In the genomic region with DNA sequence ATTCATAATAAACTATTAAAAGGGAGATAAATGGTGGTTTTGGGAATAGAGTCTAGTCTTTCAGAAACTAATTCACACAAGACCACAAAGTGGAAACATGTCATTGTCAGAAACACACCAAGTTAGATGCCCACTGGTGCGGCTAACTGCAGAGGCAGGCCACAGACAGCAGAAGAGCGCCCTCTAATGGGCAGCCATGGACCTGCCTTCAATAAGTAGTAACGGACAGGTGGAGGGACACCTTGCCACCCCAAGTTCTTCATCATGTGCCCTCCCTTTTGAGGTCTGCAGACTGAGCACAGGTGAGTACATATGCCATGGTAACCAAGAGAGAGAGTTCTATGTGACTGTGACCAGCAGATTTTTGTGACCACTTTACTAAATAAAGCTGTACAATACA, we compare ENCODE assay signal across 8 mouse cellular contexts. TPM values are rescaled to one million over a fixed set of nuclear protein-coding genes. Genes with fewer than 3 reads are reported as not detected.
A peak's percentile ranks its signal among the peaks of the same experiment; 100 is the strongest.
DNase-seq lines count a peak whose midpoint lies in the region; ATAC-seq and TF ChIP-seq lines count a peak whose summit lies in the region.

No protein-coding gene starts in this region.

- ATAC-seq in forebrain, postnatal 0 days: no peak
- no peak for ATAC-seq in forebrain, embryonic 13.5 days
- peak; percentile 74 for ATAC-seq in frontal cortex, adult (ENCODE audit: low TSS enrichment)
- peak; percentile 87 for ATAC-seq in megakaryocyte-erythroid progenitor cell, adult 5-6 weeks (replicated peaks; ENCODE audit: low FRiP score, low TSS enrichment, poor library complexity, severe bottlenecking)

- peak; percentile 75 for TF ChIP-seq CTCF in forebrain, postnatal 0 days (IDR thresholded peaks at IDR 0.05; ENCODE audit: low read depth)

- H3K9me3 ChIP-seq in forebrain, postnatal 0 days (ENCODE audit: low read length): no peaks in the 10 kb centered on the region
- H3K9me3 ChIP-seq in forebrain, embryonic 13.5 days (replicated peaks): no peaks in the 10 kb centered on the region

- H3K4me3 ChIP-seq in forebrain, postnatal 0 days (ENCODE audit: low read depth, low read length): no peak overlapping the region
- no peak overlapping the region for H3K4me3 ChIP-seq in forebrain, embryonic 13.5 days

- no peak overlapping the region for H3K4me2 ChIP-seq in forebrain, postnatal 0 days (ENCODE audit: low read depth)
- H3K4me2 ChIP-seq in forebrain, embryonic 13.5 days: no peak overlapping the region

- WGBS in forebrain, postnatal 0 days: 26% methylated on average over 3 of the region's 3 CpGs
- WGBS in forebrain, embryonic 13.5 days: 24% methylated on average over 3 of the region's 3 CpGs

- no peak overlapping the region for H3K27ac ChIP-seq in forebrain, postnatal 0 days (ENCODE audit: low read depth, low read length)
- H3K27ac ChIP-seq in forebrain, embryonic 13.5 days: no peak overlapping the region

- DNase-seq in forebrain, postnatal 0 days: peak; percentile 45
- peak; percentile 79 for DNase-seq in A20 (ENCODE audit: low read depth, low spot score)
- DNase-seq in adrenal gland, adult 2 months: peak; percentile 66
- DNase-seq in layer of hippocampus, postnatal 10 days (ENCODE audit: low spot score in 2 of 2): peak; percentile 36 to 60
- DNase-seq in testis, postnatal 10 days (ENCODE audit: low spot score): peak; percentile 72

- H3K9ac ChIP-seq in forebrain, postnatal 0 days: no peak overlapping the region
- H3K9ac ChIP-seq in forebrain, embryonic 13.5 days: no peak overlapping the region

- peaks cover 53% of the 10 kb centered on the region for H3K36me3 ChIP-seq in forebrain, postnatal 0 days (ENCODE audit: insufficient read depth)
- H3K36me3 ChIP-seq in forebrain, embryonic 13.5 days (ENCODE audit: poor library complexity, severe bottlenecking): peaks cover 61% of the 10 kb centered on the region

- H3K4me1 ChIP-seq in forebrain, postnatal 0 days (ENCODE audit: insufficient read depth): no peaks in the 10 kb centered on the region
- H3K4me1 ChIP-seq in forebrain, embryonic 13.5 days: no peaks in the 10 kb centered on the region

- H3K27me3 ChIP-seq in forebrain, postnatal 0 days (ENCODE audit: insufficient read depth, low read length): no peaks in the 10 kb centered on the region
- H3K27me3 ChIP-seq in forebrain, embryonic 13.5 days: no peaks in the 10 kb centered on the region

RNA-seq across cellular contexts. Expression of a gene that starts 27.3 kb away (rescaled TPM):
- 30.5 and 37.8 TPM in 2 replicates for total RNA-seq in forebrain, postnatal 0 days (2014; rRNA removed)
- 10.5 and 14.6 TPM in 2 replicates for polyA plus RNA-seq in forebrain, postnatal 0 days (2015; fragmentation: Nextera tagmentation; extraction: Ambion mirVana)
- 8.7 and 9.9 TPM in 2 replicates for polyA plus RNA-seq in forebrain, embryonic 13.5 days (2015; fragmentation: Nextera tagmentation; extraction: Ambion mirVana)
- total RNA-seq in adrenal gland, adult 2 months (2021): 10 to 100 TPM; 11.0 to 11.3 TPM
- polyA plus RNA-seq in adrenal gland, adult 2 months (2012; rRNA removed): 7.8 TPM in 2 replicates
- total RNA-seq in layer of hippocampus, postnatal 10 days (2021): 10 to 100 TPM; 35.4 to 37.8 TPM
- total RNA-seq in megakaryocyte-erythroid progenitor cell, adult 5-6 weeks (2014; fragmentation: Nextera tagmentation): 5.8 and 6.9 TPM in 2 replicates
- 5.4 and 6.2 TPM in 2 replicates for total RNA-seq in megakaryocyte-erythroid progenitor cell, adult 5-6 weeks (2017)

RNA-seq across cellular contexts. Expression of a gene that starts 34.3 kb away (rescaled TPM):
- not detected in 2 replicates for total RNA-seq in forebrain, postnatal 0 days (2014; rRNA removed)
- 0.30 and 0.39 TPM in 2 replicates for polyA plus RNA-seq in forebrain, postnatal 0 days (2015; fragmentation: Nextera tagmentation; extraction: Ambion mirVana)
- not detected in 2 replicates for polyA plus RNA-seq in forebrain, embryonic 13.5 days (2015; fragmentation: Nextera tagmentation; extraction: Ambion mirVana)
- not detected for total RNA-seq in adrenal gland, adult 2 months (2021)
- polyA plus RNA-seq in adrenal gland, adult 2 months (2012; rRNA removed): 0.26 and 0.58 TPM in 2 replicates
- total RNA-seq in layer of hippocampus, postnatal 10 days (2021): not detected
- not detected in 2 replicates for total RNA-seq in megakaryocyte-erythroid progenitor cell, adult 5-6 weeks (2014; fragmentation: Nextera tagmentation)
- total RNA-seq in megakaryocyte-erythroid progenitor cell, adult 5-6 weeks (2017): not detected in 2 replicates

RNA-seq across cellular contexts. Expression of a gene that starts 40.1 kb away (rescaled TPM):
- total RNA-seq in forebrain, postnatal 0 days (2014; rRNA removed): 2.4 and 4.6 TPM in 2 replicates
- polyA plus RNA-seq in forebrain, postnatal 0 days (2015; fragmentation: Nextera tagmentation; extraction: Ambion mirVana): 2.7 and 4.9 TPM in 2 replicates
- polyA plus RNA-seq in forebrain, embryonic 13.5 days (2015; fragmentation: Nextera tagmentation; extraction: Ambion mirVana): 2.4 and 3.0 TPM in 2 replicates
- total RNA-seq in adrenal gland, adult 2 months (2021): 100 to 1,000 TPM in 1 of 2 experiments, 10 to 100 TPM in 1; 87.4 to 180 TPM
- 181 and 270 TPM in 2 replicates for polyA plus RNA-seq in adrenal gland, adult 2 months (2012; rRNA removed)
- 1 to 10 TPM; 4.6 to 7.1 TPM for total RNA-seq in layer of hippocampus, postnatal 10 days (2021)
- 35.5 and 49.4 TPM in 2 replicates for total RNA-seq in megakaryocyte-erythroid progenitor cell, adult 5-6 weeks (2014; fragmentation: Nextera tagmentation)
- 28.0 and 30.7 TPM in 2 replicates for total RNA-seq in megakaryocyte-erythroid progenitor cell, adult 5-6 weeks (2017)

Comparison
In these comparisons a context has a peak if more than half of its experiments do, and no peak if none do; other contexts are left out.
1. ATAC-seq: peak in frontal cortex, adult (single experiment) and megakaryocyte-erythroid progenitor cell, adult 5-6 weeks (single experiment); none in forebrain, postnatal 0 days (single experiment) and forebrain, embryonic 13.5 days (single experiment).
2. Peak in every context shown above with its lines, with median percentiles within 50 percentile points of each other: DNase-seq.